Mouse (Mus musculus) midbrain, embryonic 10.5 days (tissue): ENCODE data around the gene C4b. TPM values are rescaled to one million over a fixed set of nuclear protein-coding genes. Genes with fewer than 3 reads are reported as not detected.

ENCODE experiments used
- microRNA-seq: library from miRNA; unstranded; fragments of <30 nt; microRNA quantifications from one replicate; pipeline ENCODE4, GENCODE M21; 2017
- polyA plus RNA-seq: library from polyadenylated mRNA; unstranded; fragments of >200 nt; fragmentation: Nextera tagmentation; extraction: Ambion mirVana; gene quantifications from 2 replicates; pipeline ENCODE4 v1.2.1, GENCODE M21; 2016

C4b gene
- polyA plus RNA-seq, 1 experiment from 2014 or later = not detected

Small RNAs within 50 kb of the gene (microRNA-seq; reads per million reads assigned to microRNA genes)
- not detected for gene Gm27471

Other genes starting within 250 kb of the C4b start
- gene Btnl6, start 226.5 kb downstream of the C4b start, polyA plus RNA-seq = not detected in 2 replicates
- gene Notch4, start 179.6 kb downstream of the C4b start, polyA plus RNA-seq = 8.7 and 10.0 TPM in 2 replicates
- 5.3 and 6.6 TPM in 2 replicates for gene Gpsm3, start 154.1 kb downstream of the C4b start, polyA plus RNA-seq
- gene Pbx2, start 152.6 kb downstream of the C4b start, polyA plus RNA-seq = 17.5 and 17.7 TPM in 2 replicates
- gene Ager, start 146.0 kb downstream of the C4b start, polyA plus RNA-seq = 3.1 and 3.2 TPM in 2 replicates
- 202 and 233 TPM in 2 replicates for gene Rnf5, start 140.2 kb downstream of the C4b start, polyA plus RNA-seq
- 66.0 and 70.1 TPM in 2 replicates for gene Agpat1, start 139.6 kb downstream of the C4b start, polyA plus RNA-seq
- gene Egfl8, start 127.9 kb downstream of the C4b start, polyA plus RNA-seq = 4.3 TPM in 2 replicates
- gene Ppt2, start 115.4 kb downstream of the C4b start, polyA plus RNA-seq = 22.5 and 23.6 TPM in 2 replicates
- gene Prrt1, start 114.3 kb downstream of the C4b start, polyA plus RNA-seq = 0.54 and 1.2 TPM in 2 replicates
- 16.8 and 18.9 TPM in 2 replicates for gene Fkbpl, start 99.1 kb downstream of the C4b start, polyA plus RNA-seq
- 111 and 123 TPM in 2 replicates for gene Atf6b, start 96.7 kb downstream of the C4b start, polyA plus RNA-seq
- gene Tnxb, start 73.3 kb downstream of the C4b start, polyA plus RNA-seq = not detected in 2 replicates
- gene Cyp21a1, start 60.7 kb upstream of the C4b start, polyA plus RNA-seq = not detected in 2 replicates
- gene Stk19, start 93.1 kb upstream of the C4b start, polyA plus RNA-seq = 30.2 and 30.6 TPM in 2 replicates
- 81.2 and 88.1 TPM in 2 replicates for gene Dxo, start 93.1 kb upstream of the C4b start, polyA plus RNA-seq
- gene Skiv2l, start 106.3 kb upstream of the C4b start, polyA plus RNA-seq = 57.8 and 62.4 TPM in 2 replicates
- gene Nelfe, start 106.5 kb upstream of the C4b start, polyA plus RNA-seq = 137 and 139 TPM in 2 replicates
- 1.8 and 2.8 TPM in 2 replicates for gene Cfb, start 118.6 kb upstream of the C4b start, polyA plus RNA-seq
- gene Zbtb12, start 135.6 kb upstream of the C4b start, polyA plus RNA-seq = 5.8 and 6.1 TPM in 2 replicates
- 0.07 TPM in 1 of 2 replicates, not detected in the other for gene Gm20547, start 138.2 kb upstream of the C4b start, polyA plus RNA-seq
- gene C2, start 154.4 kb upstream of the C4b start, polyA plus RNA-seq = 1.3 TPM in 2 replicates
- gene Ehmt2, start 154.6 kb upstream of the C4b start, polyA plus RNA-seq = 88.0 and 91.9 TPM in 2 replicates
- not detected in 2 replicates for gene Slc44a4, start 170.6 kb upstream of the C4b start, polyA plus RNA-seq
- gene Neu1, start 187.4 kb upstream of the C4b start, polyA plus RNA-seq = 16.1 and 19.2 TPM in 2 replicates
- gene Hspa1b, start 215.4 kb upstream of the C4b start, polyA plus RNA-seq = 0.19 TPM in 1 of 2 replicates, not detected in the other
- gene Gm20481, start 226.0 kb upstream of the C4b start, polyA plus RNA-seq = 0.27 TPM in 1 of 2 replicates, not detected in the other
- 1.3 and 1.6 TPM in 2 replicates for gene Hspa1a, start 228.3 kb upstream of the C4b start, polyA plus RNA-seq
- 0.71 and 0.81 TPM in 2 replicates for gene Hspa1l, start 228.8 kb upstream of the C4b start, polyA plus RNA-seq
- gene Lsm2, start 238.0 kb upstream of the C4b start, polyA plus RNA-seq = 307 and 337 TPM in 2 replicates